Mouse (Mus musculus) hindlimb bud, embryonic 11.5 days (tissue): ENCODE measurements around the gene Clns1a.

ENCODE experiments used
- DNase-seq: peaks from one replicate; pipeline ENCODE4 v3.0.0-alpha.2; 2012; ENCODE audit warnings: low read depth, low spot score; ENCODE audit errors: extremely low spot score

Gene Clns1a

GRCm38 (mm10) chr7:97765181-97765962 lies 68.9 kb downstream of the Clns1a start:
- DNase-seq = no peak

GRCm38 (mm10) chr7:97765963-97766347 lies 69.5 kb downstream of the Clns1a start:
- no peak for DNase-seq

GRCm38 (mm10) chr7:97766406-97767166 lies 70.2 kb downstream of the Clns1a start:
- DNase-seq = no peak

GRCm38 (mm10) chr7:97767841-97768240 lies 71.4 kb downstream of the Clns1a start:
- DNase-seq = no peak

GRCm38 (mm10) chr7:97769020-97769419 lies 72.6 kb downstream of the Clns1a start:
- no peak for DNase-seq
